Mouse (Mus musculus): Measurements from ENCODE around the gene Fndc8.

The Fndc8 gene

GRCm38 (mm10) chr11:82891936-82892335, at the start of gene Fndc8:
Gene Fndc8 (plus strand): TSS chr11:82892124.
- no peak for DNase-seq

DNA sequence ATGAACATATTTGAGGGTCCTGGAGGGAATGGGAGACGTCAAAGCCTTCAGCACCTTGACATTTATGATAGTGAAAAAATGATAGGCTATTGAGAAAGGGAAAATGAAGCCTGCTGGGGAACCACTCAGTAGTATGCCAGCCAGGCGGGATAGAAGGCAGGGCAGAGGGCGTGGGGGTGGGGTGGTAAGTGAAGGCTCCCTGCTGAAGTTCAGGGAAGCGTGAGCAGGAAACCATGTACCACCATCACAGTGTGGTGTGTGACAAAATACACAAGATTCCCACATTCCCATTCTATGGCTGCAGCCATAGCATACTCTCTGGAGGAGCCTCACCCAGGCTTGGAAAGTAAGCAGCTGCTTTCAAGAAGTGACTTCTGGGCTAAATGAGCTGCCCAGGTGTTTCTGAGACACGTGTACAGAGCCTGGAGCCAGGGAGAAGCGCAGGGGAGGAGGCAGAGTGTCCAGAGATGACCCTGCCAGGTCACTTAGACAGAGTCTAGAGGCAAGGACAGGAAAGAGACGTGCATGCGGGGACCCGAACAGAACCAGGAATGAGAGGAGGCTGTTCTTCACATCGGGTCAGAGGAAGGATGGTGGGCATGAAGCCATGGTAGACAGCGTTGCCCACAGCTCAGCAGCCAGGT, 47.0 kb upstream of the Fndc8 start:
- DNase-seq: peak in 1 of 2 experiments; percentile 29

- DNase-seq: peak; percentile 64 to 80
Measured at GRCm38 (mm10) chr11:82845415-82846078, 46.4 kb upstream of the Fndc8 start.

- no peak for DNase-seq
Measured at GRCm38 (mm10) chr11:82846079-82846436, 45.9 kb upstream of the Fndc8 start.

GRCm38 (mm10) chr11:82846938-82847337, 45.0 kb upstream of the Fndc8 start:
- DNase-seq: no peak

- DNase-seq: peak in 1 of 2 experiments; percentile 27
Measured at GRCm38 (mm10) chr11:82847571-82848000, 44.3 kb upstream of the Fndc8 start.

DNA sequence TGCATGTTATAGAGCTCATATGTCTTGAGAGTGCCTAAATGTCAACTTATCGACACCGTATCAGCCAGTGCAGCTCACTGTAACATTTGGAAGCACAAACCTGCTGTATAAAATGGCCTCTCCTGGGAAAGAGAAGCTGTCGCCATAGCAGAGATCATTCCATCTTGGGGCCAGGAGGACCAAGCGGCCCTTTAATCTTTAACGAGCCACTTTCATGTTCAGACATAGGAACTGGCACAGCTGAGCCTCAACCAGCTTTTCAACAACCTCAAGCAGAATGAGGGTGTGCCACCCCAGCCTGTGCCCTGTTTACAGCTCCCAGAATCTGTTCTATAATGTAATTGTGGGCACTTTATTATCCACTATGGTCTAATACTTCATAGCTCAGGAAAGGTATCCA, 41.7 kb upstream of the Fndc8 start:
- no peak for DNase-seq

DNA sequence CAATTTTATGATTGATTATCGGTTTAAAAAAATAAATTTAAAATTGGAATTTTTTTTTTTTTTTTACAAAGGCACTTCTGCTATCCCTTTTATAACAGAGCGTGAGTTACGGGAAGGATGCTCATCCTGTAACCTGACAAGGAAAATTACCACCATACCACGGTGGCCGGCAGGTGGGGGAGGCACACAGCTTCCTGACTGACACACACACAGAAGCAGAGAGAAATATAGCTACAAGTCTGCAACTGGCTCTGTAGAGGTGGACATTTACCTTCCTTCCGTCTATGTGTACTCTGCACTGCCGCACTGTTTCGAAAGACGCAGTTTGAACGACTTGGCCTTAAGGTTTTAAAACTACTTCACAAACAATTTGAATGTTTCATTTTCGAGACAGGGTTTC, 39.8 kb upstream of the Fndc8 start:
- DNase-seq: no peak

- DNase-seq: no peak
Measured at GRCm38 (mm10) chr11:82852540-82852939, 39.4 kb upstream of the Fndc8 start.

DNA sequence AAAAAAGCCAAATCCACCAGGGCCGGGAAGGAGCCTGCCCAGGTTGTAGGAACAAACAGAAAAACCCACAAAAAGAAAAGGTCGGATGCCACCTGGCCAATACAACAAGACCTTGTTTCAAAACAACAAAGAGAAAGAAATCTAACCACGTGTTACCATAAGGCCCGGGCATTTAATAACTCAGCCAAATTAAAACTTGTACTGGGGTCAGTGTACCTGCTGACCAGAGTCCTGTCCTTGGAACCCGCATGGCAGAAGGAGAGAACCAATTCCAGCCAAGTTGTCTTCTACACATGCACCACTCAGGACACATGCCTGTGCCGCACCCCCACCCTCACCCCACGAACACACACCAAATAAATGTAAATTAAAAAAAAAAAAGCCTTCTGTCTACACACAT, 39.0 kb upstream of the Fndc8 start:
- no peak for DNase-seq

GRCm38 (mm10) chr11:82854111-82854510, 37.8 kb upstream of the Fndc8 start:
- no peak for DNase-seq

- DNase-seq: peak in 1 of 2 experiments; percentile 33
Measured at GRCm38 (mm10) chr11:82855327-82855973, 36.5 kb upstream of the Fndc8 start.

DNA sequence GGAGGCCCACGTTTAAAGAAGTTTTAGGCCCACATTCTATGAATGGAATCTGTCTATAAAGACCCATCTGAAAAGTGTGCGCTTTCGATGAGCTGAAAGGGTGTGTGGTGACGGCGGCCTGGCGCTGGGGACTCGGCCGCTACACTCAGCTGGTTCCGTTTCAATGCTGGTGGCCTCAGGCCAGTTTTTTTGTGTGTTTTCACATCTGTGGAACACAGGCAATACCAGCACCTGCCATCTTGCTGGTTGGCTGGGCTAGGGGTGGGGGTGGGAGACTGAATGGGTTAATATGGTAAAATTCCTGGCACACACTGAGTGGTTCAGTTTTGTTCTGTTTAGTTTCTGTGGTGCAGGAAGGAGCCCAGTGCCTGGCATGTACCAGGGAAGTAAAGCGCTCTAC, 35.9 kb upstream of the Fndc8 start:
- DNase-seq: peak in 1 of 2 experiments; percentile 37

DNA sequence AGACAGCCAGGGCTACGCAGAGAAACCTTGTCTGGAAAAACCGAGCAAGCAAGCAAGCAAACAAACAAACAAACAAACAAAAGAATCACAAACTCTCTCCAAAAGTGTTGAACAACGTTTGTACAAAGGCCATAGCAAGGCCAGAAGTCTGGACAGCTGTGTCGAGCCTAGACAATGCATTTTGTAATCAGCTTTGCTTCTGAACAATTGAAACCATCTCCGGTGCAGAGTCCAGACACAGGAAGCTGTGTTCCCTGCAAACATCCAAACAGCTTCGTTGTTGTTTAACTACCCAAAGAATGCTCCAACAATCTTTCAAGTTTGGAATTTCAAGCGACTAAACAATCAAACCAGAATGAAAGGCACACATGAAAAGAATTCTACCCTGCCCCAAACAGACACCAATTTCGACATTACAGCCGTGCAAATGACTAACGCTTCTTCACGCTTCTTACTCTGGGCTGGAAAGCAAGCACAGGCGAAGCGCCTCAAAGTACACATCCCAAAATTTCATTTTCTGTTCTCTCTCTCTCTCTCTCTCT, 34.5 kb upstream of the Fndc8 start:
- DNase-seq: no peak

- DNase-seq: no peak
Measured at GRCm38 (mm10) chr11:82860759-82861158, 31.2 kb upstream of the Fndc8 start.

DNA sequence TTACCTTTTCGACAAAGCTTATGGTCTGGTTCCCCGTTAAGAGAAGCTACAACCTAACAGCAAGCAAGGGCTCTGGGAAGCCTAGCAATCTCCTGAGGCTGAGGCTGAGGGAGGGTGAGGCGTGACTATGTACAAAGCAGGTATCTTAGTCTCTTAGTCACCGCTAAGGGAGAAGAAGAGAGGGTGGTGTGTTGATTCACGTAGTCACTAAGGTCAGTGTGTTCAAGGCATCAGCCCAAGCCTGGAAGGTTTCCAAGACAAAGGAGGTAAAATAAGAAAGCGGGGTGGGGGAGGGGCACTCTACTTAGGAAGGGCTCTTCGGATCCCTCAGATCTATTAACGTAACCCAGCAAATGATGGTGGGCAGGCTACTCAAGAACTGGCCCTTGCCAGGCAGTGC, 30.4 kb upstream of the Fndc8 start:
- DNase-seq: no peak

- no peak for DNase-seq
Measured at GRCm38 (mm10) chr11:82862638-82863037, 29.3 kb upstream of the Fndc8 start.

GRCm38 (mm10) chr11:82863059-82863458, 28.9 kb upstream of the Fndc8 start:
- DNase-seq: no peak

DNA sequence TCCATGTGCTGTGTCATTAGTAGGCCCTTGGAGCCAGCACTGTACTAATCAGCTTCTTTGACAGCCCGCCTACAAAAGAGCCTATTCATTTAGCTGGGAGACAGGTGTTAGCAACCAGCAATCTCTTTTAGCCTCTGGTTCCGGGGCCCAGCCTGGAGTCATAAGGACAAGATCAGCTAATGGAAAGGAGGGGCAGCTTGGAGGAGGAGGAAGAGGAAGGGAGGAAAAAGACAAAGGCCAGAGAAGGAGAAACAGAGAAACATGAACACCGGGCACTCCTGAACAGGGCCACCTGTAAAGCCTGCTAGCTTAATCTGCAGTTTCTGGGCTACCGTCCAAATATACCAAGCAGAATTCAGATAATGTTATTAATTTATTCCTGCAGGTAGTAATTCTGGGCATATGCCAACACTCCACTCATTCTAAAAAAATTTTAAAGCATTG, 28.4 kb upstream of the Fndc8 start:
- DNase-seq: no peak

GRCm38 (mm10) chr11:82865957-82866356, 26.0 kb upstream of the Fndc8 start:
- DNase-seq: no peak

DNA sequence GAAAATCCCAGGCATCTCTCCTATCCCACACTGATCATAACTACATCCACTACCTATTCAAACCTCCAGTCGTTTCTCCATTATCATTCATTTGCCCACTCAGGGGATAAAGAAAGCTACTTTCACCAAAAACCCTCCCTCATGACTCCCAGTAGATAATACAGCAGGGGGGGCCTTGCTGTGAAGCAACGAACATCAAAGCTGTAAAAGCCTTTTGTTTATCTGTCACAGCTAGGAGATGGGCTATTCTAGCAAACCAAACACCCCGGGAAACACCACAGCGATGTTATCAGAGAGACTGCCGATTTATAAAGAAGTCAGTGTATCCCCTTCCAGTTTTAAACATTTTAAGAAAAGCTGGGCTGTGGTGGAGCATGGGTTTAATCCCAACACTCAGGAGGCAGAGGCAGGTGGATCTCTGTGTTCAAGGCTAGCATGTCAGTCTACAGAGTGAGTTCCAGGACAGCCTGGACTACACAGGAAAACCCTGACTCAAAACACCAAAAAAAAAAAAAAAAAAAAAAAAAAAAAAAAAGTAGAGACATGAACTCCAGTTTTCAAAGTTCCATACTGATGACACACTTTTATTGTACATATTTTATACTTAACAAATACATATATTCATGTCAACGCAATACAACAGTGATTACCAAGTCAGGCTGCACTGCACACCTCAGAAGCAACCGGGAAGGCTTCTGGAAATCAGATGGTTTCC, 24.9 kb upstream of the Fndc8 start:
- no peak for DNase-seq

DNA sequence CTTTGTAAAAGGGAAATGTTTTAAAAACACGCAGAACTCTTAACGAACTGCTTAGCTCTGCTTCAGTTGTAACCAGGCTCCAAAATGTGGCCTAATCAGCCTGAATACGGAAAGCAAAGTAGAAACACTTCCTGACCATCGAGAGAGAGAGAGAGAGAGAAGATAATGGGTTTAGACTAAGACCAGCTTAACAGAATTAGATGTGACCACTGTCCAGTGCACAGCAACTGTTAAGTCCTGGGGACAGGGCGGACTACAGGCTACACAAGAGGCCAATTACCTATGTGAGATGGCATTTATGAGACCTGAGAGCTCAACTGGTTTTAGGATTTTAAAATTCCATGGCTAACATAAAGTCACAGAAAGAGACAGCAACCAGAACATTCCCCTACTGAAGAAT, 24.0 kb upstream of the Fndc8 start:
- no peak for DNase-seq

GRCm38 (mm10) chr11:82869506-82870172, 22.3 kb upstream of the Fndc8 start:
- DNase-seq: peak in 1 of 2 experiments; percentile 34

Measured in kidney, postnatal 4 days (tissue).